Mouse (Mus musculus) urinary bladder, postnatal 10 days (tissue): ENCODE data around the gene Tmbim1.
A peak's percentile ranks its signal among the peaks of the same experiment; 100 is the strongest.
"Not testable (repeated sequence)": the region's sequence is repeated elsewhere in the genome, so short reads cannot be mapped to it uniquely, and the experiment has no call there.

ENCODE experiments used
- DNase-seq: peaks from one replicate; pipeline ENCODE4 v3.0.0; 2022; ENCODE audit warnings: low spot score

Gene Tmbim1

DNA sequence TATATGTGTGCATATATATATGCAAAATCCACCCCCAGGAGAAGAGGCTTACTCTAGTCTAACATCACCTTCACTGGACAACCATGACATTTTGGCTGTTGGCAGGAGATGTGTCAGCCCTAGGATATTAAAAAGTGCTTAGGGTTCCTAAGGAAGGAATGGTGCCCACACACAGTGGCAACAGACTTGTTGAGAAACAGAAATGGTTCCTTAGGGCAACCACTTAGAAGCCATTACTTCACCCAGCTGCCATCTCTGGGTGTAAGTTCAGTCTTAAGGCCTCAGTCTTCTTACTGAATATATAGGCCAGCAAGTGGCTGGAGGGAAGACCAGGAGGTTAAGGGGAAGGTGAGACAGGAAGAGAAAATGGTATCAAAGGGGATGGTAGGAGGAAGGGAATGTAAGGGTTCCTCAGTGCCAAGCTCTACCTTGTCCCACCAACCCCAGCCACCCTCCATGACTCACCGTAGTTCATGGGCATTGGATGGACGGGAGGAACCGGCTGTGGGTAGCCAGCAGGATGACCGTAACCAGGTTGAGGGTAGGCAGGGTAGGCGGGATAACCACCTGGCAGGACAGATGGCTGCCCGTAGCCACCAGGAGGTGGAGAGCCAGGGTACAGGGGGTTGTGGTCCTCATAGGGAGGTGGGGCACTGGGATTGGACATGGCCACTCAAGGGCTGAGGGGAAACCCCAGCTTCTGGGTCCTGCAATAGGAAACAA is 10.5 kb downstream of the Tmbim1 start:
- DNase-seq: no peak

DNA sequence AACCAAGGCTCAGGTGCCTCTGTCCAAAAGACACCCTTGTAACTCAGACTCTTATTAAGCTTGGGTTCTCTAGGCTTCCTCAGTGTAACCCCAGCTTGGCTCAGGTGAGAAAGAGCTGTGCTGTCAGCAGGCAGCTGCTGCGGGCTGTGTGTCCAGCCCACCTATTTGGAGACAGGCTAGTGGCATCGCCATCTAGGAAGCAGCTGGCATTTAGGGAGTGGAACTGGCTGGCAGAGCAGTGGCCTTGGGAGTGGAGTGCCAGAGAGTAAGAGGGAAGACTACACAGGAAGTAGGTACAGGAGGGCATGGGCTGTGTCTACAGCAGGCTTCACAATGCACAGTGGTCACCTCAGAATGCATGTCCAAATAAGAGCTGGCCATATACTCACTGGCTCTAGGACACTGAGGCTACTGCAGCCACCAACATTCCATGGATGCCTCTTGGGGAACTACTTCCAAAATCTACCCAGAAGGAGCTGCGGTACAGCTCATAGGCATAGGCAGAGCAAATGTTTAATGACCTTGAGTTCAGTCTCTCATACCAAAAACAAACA is 11.3 kb downstream of the Tmbim1 start:
- DNase-seq: no peak

DNA sequence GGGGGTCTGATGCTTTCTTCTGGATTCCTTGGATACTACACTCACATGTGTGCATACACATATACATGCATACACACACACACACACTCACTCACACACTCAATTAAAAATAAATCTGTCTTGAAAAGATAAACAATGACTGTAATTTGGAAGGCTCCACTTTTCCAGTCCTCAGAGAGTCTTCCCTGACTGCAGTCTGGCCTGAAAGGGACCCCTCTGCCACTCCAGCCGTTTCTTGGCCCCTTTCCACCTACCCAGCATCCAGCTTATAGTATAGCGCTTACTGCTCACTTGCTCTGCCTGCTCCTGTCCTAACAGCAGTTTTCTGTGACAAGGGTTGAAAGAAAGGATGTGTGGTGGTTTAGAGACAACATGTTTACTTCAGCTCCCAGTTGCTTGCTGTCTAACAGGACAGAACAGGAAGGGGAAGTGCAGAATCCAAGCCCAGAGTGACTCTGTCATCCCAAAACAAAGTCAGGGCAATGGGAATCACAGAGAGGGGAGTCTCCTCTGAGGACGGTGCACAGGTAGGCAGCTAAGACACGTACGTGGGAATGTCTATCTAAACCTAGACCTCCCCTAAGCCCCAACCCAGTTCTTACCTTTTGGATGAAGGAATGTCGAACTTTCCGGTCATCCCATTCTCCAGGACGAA is 12.0 kb downstream of the Tmbim1 start:
- DNase-seq: no peak

DNA sequence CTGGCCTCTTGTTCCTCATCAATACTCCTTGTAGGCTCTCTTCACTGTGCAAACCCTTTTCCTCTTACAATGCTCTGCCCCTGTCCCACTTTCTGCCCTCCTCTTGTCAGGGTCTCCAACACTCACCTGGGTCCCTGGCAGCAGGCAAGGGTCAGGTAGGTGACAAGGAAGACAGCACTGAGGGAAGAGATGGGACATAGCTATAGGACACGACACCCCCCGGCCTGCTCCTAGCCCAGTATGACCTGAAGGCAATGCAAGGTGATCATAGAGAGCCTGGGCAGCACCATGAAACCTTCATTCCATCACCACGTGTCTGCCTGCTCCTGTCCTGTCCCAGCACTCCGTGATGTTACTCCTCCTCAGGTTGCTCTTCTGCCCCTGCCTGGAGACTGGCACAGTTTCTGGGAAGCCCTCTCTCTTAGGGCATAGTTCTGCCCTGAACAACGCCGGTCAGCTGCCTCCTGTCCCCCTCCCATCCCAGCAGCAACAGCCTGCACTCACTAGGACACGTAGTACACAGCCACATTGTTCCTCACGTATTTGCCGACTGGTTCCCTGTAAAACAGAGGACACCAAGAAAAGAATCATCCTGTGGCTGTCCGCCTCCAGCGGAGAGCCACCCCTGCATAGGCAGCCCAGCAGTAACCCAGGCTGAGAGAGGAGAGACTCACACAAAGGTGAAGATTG is 12.9 kb downstream of the Tmbim1 start:
- no peak for DNase-seq

DNA sequence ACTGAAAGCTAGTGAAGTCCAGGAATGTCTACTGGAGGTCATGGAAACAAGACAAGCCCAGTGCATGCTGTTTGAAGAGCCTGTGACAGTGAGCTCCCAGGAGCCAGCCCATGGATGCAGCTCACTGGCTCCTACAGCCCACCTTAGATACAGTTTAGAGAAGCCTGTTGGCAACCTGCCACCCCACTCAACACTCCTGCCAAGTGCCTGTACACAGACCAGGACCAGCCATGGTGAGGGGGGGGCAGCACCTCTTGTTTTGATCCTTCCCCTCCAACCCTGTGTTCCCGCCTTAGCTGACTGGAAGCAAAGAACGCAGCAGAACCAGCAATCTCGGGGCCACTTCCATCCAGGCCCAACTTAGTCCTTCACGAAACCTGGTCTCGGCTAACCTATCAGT is 15.3 kb downstream of the Tmbim1 start:
- DNase-seq: no peak

DNA sequence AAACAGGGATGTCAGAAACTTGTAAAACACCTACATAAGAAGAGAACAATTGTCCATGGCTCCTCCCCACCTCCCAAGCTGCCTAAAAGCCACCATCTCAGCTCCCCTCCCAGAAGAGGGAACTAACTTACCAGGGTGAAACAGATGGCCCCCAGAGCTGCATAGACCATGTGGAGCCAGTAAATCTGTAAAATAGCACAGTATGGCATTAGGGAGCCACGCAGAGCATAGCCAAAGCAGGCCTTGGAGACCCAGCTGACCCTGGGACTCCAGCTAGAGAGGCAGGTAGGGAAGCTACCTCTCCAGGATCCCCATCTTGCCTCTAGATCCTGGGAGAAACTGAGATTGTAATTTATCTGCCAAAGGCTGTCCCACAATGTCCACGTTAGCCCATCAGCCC is 15.7 kb downstream of the Tmbim1 start:
- no peak for DNase-seq

DNA sequence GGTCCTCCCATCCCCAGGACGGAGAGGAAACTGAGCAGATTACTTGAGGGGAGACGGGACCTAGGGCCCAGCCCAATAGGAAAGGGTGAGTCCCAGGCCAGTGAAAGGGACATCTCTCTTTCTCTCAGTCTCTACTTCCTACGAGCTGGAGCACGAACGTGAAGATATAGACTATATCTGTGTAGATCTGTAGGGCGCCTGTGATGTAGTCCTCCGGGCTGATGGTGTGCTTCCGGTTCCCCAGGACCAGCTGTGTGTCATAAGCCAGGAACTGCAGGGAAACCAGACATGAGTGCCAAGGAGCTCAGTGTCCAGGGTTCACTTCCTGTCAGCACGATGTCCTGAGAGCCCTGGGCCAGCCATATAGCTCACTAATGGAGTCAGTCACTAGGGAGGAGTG is 16.2 kb downstream of the Tmbim1 start:
- no peak for DNase-seq

DNA sequence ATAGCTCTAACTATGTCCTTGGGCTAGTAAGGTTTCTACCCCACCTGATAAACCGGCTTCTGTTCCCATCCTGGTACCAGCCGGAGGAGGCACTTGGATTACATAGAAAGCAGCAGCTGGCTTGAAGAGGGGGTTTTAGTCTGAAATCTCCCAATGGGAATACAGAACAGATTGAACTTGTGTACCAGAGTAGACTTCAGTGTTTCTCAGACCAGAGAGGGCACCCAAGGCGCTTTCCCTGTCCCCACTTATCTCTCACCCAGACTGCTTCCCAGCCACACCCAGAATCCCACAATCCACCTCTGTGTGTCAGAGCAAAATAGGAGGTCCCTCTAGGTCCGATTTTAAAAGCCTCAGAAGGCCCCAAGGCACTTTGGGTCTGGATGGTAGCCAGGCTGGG is 17.1 kb downstream of the Tmbim1 start:
- DNase-seq: no peak

DNA sequence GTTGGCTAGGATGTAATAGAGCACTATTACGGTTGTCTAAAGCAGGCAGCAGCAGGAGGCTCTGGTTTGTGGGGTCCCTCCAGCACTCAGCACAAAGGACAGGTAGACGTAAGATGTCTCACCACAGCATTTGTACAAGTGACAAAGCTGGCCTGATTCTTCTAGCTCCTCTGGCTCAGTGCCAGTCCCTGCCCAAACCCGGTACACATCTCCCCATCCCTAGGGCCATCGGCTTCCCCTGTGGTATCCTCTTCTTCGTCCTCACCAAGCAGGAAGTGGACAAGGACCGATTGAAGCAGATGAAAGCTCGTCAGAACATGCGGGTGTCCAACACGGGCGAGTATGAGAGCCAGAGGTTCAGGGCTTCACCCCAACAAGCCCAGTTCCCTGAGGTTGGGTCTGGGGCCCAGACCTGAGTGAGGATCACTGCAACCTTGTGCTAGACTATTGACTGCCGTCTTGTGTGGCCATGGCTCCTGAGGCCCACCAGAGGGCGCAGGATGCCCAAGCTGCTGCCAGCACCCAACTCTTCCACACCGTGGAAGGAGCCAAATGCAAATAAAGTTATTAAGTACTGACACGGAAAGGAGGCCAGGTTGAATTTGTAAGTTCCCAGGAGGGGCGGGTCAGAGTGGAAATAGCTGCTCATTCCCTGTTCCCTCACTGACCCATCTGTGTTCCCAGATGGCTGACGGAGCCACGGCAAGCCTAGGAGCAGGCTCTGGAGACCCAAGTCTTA is 18.4 kb downstream of the Tmbim1 start:
- DNase-seq: not testable (repeated sequence)

DNA sequence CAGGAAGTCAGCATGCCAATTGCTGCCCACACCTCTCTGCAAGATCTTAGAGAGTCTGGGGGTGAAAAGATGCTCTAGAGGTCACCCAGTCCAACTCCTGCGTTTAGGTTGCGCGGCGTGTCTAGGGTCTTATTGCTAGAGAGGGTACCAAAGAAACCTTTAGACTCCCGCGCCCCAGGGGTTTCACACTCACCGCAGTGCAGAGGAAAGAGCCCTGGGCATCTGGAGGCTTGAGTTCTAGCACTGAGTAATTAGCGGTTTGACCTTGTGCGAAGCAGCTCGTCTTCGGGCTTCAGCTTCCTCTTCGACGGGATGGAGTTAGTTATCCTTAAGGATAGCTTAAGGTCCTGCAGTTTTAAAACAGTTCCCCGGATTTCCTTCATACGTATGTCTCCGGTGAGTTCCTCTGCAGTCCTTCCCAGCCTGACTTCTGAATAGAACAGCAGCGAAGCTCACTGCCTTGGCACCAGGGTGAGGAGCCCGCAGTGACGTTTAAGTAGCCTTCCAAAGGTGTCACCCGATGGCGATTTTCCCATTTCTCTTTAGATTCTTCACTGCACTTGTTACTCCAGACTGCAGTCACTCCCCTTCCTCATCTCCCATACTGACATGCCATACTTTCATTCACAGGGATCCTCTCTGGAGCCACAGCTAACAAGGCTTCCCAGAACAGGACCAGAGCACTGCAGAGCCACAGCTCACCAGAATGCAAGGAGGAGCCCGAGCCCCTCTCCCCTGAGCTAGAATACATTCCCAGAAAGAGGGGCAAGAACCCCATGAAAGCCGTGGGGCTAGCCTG is 20.0 kb downstream of the Tmbim1 start:
- no peak for DNase-seq

DNA sequence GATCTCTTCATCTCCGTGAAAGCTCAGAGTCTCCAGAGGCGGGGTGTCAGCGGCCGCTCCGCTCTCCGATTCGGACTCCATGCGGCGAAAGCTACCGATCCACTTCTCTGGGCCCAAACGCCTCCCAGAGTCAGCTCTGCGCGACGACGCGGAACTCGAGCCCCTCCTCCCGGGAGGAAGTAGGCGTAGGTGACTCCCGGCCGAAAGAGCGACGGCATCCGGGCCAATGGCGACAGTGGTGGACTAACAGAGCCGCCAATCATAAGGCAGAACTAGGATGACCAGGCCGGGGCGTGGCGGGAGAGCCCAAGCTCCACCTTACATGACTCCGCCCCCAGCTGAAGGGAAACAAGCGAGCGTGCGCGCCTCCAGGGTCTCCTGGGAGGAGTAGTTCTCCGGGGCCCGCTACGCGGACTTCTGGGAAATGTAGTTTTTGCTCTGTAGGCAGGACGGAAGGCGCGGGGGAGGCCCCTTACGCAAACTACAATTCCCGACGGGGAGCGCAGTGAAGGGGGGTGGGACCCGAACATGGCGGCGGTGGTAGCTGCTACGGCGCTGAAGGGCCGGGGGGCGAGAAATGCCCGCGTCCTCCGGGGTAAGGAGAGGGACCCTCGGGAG is 20.8 kb downstream of the Tmbim1 start, which contains the start of the genes Aamp and Pnkd:
Gene Aamp, minus strand, starts transcription at position 196 of the 618 bp plus-strand sequence.
Gene Pnkd, plus strand, starts transcription at position 388 of the 618 bp plus-strand sequence.
- DNase-seq: peak; percentile 97

DNA sequence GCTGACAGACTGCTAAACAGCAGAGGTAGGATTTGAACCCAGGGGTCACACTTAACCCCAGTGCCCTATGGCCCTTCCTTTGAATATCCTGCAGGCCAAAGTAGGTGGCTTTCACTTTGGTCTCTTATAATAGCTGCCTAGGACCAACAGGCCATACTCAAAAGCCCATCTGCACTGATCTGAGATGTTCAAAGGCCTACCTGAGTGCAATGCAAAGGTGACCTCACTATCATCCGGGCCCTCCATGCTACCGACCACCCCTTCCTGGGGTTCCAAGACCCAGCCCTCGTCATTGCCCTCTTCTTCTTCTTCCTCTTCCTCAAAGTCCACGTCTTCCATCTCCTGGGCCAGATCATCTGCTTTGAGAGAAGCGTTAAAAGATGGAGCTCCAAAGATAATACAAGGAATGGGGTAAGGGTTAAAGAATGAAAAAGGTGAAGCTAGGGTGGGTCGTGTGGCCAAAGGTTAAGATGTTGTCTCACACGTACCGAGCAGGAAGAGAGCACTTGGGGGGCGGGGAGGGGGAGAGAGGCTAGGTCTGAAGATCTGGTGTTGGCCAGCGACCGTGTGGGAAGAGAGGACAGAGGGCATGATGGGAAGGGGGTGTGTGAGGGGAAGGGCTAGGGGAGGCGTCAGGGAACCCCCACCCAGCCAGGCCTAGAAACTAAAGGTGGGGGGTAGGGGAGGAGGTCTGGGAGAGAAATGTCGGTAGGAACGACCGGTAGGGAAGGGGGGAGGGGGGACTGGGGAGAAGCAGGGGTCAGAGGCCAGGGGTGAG is 21.5 kb downstream of the Tmbim1 start:
- no peak for DNase-seq

DNA sequence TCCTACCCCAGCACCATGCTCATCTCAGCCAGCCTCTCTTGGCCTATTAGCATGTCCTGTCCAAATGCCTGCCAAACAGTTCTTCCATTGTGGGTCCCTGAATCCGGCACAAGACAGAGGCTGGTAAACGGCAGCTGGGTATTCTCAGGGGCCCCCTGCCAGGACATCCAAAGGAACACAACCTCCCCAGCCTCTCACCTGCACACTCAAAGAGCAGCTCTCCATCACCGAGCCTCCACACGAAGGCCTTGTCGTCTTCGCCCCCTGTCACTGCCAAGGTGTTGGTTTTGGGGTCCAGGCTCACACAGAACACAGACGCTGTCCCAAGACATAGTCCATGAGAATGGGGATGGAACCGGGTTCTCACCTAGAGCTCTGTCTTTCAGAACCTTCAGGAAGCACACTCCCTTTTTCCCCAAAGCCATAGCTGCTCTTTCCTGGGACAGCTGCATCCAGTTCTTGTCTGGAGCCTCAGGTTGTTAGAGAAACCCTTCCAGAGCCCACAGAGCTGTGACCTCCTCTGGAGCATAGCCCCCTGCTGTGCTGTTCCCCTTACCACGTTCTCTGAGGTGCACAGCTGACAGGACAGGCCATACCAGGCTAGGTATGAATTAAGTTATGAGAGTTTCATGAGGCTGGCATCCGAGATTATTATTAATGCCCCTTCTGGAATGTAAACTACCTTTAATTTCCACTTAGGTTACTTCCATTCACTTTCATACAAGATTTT is 22.4 kb downstream of the Tmbim1 start:
- DNase-seq: no peak

DNA sequence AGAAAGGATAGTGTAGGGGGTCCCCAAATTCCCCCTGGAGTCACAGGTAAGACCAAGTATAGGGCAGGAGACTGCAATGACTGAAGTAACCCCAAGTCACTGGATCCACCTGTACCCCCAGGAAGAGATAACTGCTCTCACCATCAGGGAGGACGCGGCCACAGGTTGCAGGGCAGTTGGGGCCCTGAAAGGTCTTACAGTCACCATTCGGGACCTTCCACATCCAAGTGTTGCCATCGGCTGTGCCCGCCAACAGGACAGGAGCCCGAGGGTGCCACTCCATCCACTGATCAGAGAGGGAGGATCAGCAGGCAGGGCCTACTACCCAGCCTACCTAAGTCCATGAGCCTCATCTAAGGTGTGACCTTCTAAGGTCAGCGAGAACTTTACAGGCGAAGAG is 23.5 kb downstream of the Tmbim1 start:
- DNase-seq: no peak

DNA sequence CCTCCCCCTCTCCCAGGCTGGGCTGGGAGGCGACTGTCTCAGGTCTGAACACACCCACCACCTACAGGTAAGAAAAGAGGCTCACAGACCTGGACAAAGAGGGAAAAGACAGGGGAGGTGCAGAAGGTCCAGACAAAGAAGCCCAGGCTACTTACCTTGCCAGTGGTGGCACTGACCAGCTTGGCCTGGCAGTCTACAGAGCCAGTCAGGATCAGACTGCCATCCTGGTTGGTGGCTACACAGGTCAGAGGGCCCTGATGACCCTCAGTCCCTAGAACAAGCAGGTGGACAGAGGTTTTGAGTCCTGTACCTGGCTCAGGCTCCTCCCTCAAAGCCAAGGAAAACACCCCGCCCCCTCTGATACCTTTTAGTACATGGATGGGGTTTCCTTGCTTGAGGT is 24.1 kb downstream of the Tmbim1 start:
- no peak for DNase-seq

DNA sequence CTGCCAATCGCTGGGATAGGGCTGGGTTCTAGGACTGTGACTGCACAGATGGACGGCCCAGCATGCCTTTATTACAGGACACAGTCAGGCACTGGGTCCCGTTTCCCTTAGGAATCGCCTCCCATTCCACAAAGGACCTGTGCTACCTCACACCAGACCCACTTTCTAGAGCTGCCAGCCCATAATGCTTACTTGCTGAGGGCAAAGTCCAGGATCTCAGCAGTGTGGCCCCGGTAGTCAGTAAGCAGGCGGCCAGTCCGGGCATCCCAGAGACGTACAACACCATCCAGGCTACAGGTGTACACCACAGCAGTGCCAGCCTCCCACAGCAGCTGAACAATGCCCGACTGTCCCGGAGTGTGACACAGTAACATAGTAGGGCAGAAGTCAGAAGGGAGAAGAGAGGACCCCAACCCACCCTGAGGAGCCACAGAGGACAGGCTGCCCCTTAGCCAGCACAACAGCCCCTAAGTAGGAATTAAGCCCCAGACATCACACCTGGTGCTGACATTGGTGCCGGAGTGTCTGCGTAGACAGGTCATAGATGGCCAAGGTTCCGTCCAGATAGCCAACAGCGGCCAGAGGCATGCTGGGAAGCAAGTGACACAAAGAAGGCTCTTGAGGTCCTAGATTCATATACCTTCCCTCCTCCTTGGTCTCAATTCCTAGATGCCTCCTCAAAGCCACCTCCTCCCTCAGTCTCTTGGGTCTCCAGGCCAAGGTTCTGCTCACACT is 24.7 kb downstream of the Tmbim1 start:
- no peak for DNase-seq

DNA sequence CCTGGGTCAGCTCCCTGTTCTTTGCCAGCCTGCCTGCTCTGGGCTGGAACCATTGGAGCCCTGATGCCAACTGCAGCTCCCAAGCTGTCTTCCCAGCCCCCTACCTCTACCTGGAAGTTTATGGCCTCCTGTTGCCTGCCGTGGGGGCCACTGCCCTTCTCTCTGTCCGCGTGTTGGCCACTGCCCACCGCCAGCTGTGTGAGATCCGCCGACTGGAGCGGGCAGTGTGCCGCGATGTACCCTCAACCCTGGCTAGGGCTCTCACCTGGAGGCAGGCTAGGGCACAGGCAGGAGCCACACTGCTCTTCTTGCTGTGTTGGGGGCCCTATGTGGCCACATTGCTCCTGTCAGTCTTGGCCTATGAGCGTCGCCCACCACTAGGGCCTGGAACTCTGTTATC is 26.4 kb downstream of the Tmbim1 start:
- no peak for DNase-seq

DNA sequence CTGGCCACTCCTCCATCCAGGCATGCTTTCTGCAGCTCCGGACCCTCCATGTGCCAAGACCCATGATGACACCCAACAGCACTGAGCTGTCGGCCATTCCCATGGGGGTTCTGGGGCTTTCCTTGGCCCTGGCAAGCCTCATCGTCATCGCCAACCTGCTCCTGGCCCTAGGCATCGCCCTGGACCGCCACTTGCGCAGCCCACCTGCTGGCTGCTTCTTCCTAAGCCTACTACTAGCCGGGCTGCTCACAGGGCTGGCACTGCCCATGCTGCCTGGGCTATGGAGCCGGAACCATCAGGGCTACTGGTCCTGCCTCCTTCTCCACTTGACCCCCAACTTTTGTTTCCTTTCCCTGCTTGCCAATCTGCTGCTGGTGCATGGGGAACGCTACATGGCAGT is 26.9 kb downstream of the Tmbim1 start, which contains the start of gene Gpbar1:
Gene Gpbar1, plus strand, starts transcription at position 13 of the 400 bp plus-strand sequence.
- DNase-seq: no peak
